Mouse (Mus musculus): ENCODE data around the gene Capn10.

DNA sequence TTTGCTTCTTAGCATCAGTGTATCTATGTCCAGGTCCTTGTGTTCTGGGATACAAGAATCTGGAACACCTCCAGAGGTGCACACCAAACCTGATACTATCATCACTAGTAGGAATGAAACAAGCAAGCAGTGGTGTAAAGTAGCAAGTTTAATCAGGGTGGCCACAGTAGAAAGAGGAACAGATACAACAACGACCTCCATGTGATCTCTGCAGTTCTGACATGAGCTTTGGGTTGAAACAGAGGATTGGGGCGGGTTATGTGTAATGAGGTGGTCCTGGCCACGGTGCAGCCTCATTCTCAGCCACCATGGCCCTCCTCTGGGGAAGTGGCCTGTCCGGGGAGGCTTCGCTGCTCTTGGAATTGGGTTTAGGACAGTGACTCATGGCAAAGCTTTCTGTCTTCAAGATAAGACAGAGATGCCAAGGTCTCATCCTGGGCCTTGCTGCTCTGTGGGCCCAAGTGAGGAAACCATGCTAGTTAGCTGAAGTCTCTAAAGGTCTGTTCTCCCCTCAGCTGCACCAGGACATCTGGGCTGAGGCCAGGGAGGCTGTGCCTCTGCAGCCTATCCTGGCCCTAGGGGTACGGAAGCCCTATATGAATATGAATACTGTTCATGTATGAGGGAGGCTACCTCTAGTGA, 58.2 kb downstream of the Capn10 start:
- no peak for TF ChIP-seq POLR2A (IDR thresholded peaks at IDR 0.05; ENCODE audit: insufficient read depth, low read depth, low read length)
- no peak for TF ChIP-seq CTCF (IDR thresholded peaks at IDR 0.05)
